Mouse (Mus musculus) liver, embryonic 13.5 days (tissue): ENCODE data around the gene Pax9. TPM values are rescaled to one million over a fixed set of nuclear protein-coding genes. Genes with fewer than 3 reads are reported as not detected.

Source experiments
- ATAC-seq: fragments of 200-750 bp; cut with Nextera tagmentation; 2 replicates; pipeline ENCODE4 v1.8.0; 2017; ENCODE audit warnings: low read depth, mild to moderate bottlenecking, moderate number of reproducible peaks, moderate library complexity
- DNase-seq: peaks from one replicate; pipeline ENCODE4 v3.0.0; 2022
- H3K27ac ChIP-seq: fragments of 300-500 bp; sonication (generic); 2 replicates; pipeline ENCODE4 v1.5.1; 2015; ENCODE audit warnings: moderate library complexity, mild to moderate bottlenecking, inconsistent platforms
- H3K27me3 ChIP-seq: fragments of 300-500 bp; sonication (generic); 2 replicates; pipeline ENCODE4 v1.6.1; 2015; ENCODE audit warnings: mild to moderate bottlenecking, inconsistent platforms
- H3K36me3 ChIP-seq: fragments of 300-500 bp; sonication (generic); 2 replicates; pipeline ENCODE4 v1.6.1; 2015; ENCODE audit warnings: mild to moderate bottlenecking, inconsistent platforms
- H3K4me1 ChIP-seq: fragments of 300-500 bp; sonication (generic); replicated peaks from 2 replicates; pipeline ENCODE4 v1.6.1; 2015; ENCODE audit warnings: inconsistent platforms
- H3K4me2 ChIP-seq: fragments of 300-500 bp; sonication (generic); 2 replicates; pipeline ENCODE4 v1.6.1; 2015; ENCODE audit warnings: inconsistent platforms, mild to moderate bottlenecking, moderate library complexity
- H3K4me3 ChIP-seq: fragments of 300-500 bp; sonication (generic); replicated peaks from 2 replicates; pipeline ENCODE4 v1.5.1; 2015; ENCODE audit warnings: mild to moderate bottlenecking, inconsistent platforms
- H3K9ac ChIP-seq: fragments of 300-500 bp; sonication (generic); 2 replicates; pipeline ENCODE4 v1.6.1; 2015; ENCODE audit warnings: mild to moderate bottlenecking, inconsistent platforms
- H3K9me3 ChIP-seq: fragments of 300-500 bp; sonication (generic); replicated peaks from 2 replicates; pipeline ENCODE4 v1.6.1; 2016; ENCODE audit warnings: inconsistent platforms
- WGBS: fragments of 180-500 bp; shearing (Covaris S2); methylation state at CpG from one replicate; pipeline ENCODE4 v1.1.7; 2015; ENCODE audit not compliant: insufficient replicate concordance; 5-methylcytosine and 5-hydroxymethylcytosine counted together
- polyA plus RNA-seq: library from polyadenylated mRNA; unstranded; fragments of >200 nt; fragmentation: Nextera tagmentation; extraction: Ambion mirVana; gene quantifications from 2 replicates; pipeline ENCODE4 v1.2.1, GENCODE M21; 2015

Pax9 gene
- polyA plus RNA-seq = 0.24 and 0.30 TPM in 2 replicates

DNA sequence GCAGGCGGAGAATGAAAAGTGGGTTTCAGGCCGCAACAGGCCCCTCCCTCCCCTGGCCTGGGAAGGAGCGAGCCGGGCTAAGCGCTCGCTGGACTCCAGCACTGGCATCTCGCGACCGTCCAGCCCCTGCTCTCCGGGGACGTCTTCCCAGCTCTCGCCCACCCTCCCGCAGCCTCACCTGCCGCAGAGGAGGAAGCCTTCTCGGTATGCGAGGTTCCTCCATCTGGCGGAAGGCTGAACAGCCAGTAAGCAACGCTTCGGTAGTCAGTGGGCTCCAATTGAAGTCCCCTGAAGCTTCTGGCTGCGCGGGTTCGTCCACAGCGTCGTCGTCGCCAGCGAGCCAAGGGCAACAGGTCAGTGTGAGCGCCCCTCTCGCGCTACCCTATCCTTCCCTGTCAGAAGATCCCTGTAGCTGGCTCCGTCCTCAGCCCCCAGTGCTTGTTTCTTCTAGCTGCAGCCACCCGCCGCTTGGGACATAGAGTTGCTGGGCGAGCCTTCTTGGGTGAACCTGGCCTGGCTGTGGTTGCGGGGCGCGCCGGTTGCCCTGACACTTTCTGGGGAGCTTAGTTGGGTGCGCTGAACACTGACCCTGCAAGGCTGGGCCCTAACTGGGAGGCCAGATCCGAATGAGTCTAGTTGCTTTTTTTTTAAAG, at the start of gene Pax9:
TSS of gene Pax9 (plus strand) at position 341 of the 653 bp plus-strand sequence.
- Histone ChIP-seq H3K4me2 (peak within 1 kb of the TSS; percentile 10; the same call in 1 of the 2 replicates), H3K4me1 (peaks cover 14% of the 10 kb centered on the region), H3K27me3 (peaks cover 98% of the 10 kb centered on the region), H3K9me3 (no peaks in the 10 kb centered on the region), H3K4me3 (0 out of 2 replicates have a peak within 1 kb of the TSS, but pooled peaks have one; percentile 12), H3K36me3 (no peaks in the 10 kb centered on the region), H3K9ac (no peak within 1 kb of the TSS), H3K27ac (no peak within 1 kb of the TSS)
- 2% methylated on average over 40 of the region's 40 CpGs for WGBS
- DNase-seq (no peak), ATAC-seq (no peak)

DNA sequence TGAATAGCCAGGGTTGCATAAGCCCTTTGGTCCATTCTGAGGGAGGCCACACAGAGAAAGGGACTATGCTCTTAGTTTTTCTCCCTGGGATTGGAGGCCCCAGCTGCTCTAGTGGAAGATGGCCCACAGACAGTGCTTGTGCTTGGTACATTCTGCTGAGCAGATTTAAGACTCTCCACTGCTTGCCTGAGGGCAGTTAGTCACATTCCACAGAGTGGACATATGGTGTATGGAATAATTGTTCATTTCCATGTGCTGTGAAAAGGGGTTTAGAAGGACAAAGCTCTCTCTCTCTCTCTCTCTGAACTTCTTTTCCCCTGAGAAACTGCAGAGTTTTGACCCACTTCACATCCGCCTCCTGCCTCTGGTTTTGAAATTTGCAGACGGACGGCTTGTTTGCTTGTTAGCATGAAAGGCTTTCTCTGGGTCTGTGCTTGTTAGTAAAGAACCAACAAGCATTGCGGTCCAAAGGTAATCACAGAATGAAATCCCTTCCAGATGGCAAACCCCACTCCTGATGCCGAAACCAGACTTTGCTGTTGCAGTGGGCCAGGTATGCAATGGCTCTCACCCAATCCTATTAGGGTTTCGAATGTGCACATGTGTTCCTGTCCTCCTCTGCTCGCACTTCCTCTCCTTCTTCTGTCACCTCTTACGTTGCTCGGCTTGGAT, 22.0 kb upstream of the Pax9 start:
- DNase-seq (no peak), ATAC-seq (no peak)
- no peaks in the 10 kb centered on the region for H3K9me3 ChIP-seq
- no peaks in the 10 kb centered on the region for H3K36me3 ChIP-seq
- H3K27ac ChIP-seq = no peak overlapping the region
- H3K9ac ChIP-seq = no peak overlapping the region
- H3K27me3 ChIP-seq = 0 out of 2 replicates have a peak, but pooled peaks cover 3% of the 10 kb centered on the region
- WGBS = 73% methylated on average over 9 of the region's 9 CpGs
- no peaks in the 10 kb centered on the region for H3K4me1 ChIP-seq
- no peak overlapping the region for H3K4me2 ChIP-seq
- H3K4me3 ChIP-seq = no peak overlapping the region

DNA sequence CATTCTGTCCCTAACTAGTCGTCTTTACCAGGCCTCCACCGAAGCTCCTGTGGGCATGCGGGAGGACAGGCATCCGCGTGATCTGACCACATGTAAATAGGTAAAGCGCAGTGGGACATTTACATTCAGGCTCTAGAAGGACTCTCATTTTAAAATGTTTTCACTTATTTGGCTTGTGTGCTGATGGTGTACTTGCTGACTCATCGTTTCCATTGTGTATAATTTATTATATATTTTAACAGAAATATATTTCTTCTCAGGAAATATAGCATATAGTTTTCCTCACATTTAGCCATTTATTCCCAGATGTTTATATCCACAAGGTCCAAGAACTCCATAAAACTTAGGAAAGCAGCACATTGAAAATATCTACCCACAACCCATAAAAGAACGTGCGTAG, 20.8 kb upstream of the Pax9 start:
- H3K4me2 ChIP-seq = no peak overlapping the region
- no peak overlapping the region for H3K4me3 ChIP-seq
- H3K4me1 ChIP-seq = no peaks in the 10 kb centered on the region
- H3K27me3 ChIP-seq = peaks cover 5% of the 10 kb centered on the region; the same call in 1 of the 2 replicates
- WGBS = 80% methylated on average over 9 of the region's 9 CpGs
- no peak overlapping the region for H3K27ac ChIP-seq
- DNase-seq = no peak
- H3K36me3 ChIP-seq = no peaks in the 10 kb centered on the region
- no peak for ATAC-seq
- H3K9me3 ChIP-seq = no peaks in the 10 kb centered on the region
- H3K9ac ChIP-seq = no peak overlapping the region

DNA sequence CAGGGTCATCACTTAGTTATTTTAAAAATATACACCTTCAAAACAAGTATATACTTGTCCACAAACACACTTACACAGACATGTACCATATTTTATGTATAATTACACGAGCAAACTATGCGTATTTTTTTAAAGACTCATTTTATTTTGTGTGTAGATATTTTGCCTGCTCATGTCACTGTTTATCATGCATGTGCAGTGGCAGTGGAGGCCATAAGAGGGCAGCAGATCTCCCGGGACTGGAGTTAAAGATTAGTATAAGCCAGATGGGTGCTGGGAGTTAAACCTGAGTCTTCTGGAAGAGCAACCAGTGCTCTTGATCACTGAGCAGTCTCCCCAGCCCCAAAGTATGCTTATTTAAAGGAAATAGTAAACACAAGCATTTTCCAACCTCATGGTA, 16.8 kb upstream of the Pax9 start:
- no peaks in the 10 kb centered on the region for H3K36me3 ChIP-seq
- H3K27me3 ChIP-seq = peaks cover 37% of the 10 kb centered on the region
- ATAC-seq (no peak), DNase-seq (no peak)
- H3K9me3 ChIP-seq = no peaks in the 10 kb centered on the region
- H3K4me2 ChIP-seq = no peak overlapping the region
- no peaks in the 10 kb centered on the region for H3K4me1 ChIP-seq
- no peak overlapping the region for H3K27ac ChIP-seq
- no peak overlapping the region for H3K9ac ChIP-seq
- no peak overlapping the region for H3K4me3 ChIP-seq
- WGBS = 21% methylated on average over 3 of the region's 3 CpGs

DNA sequence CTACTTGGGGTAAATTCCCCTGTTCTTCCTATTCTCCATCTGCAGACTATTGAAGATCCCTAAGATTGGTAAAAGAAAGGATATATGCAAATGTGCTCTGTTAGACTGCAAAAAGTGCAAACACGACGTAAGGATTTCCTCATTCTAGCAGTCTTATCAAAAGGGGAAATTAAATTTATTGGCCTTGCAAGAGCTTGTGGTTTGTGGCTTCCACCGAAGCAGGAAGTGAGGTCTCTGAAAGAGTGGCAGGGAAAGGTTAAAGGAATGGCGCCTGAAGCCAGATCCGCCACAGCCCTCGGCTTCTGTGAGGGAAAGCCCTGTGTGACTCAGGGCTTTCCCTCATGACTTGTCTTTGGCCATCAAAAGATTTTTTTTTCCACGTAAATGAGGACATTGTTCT, 13.9 kb upstream of the Pax9 start:
- H3K27ac ChIP-seq = no peak overlapping the region
- WGBS = 10% methylated on average over 7 of the region's 7 CpGs
- H3K9ac ChIP-seq = no peak overlapping the region
- H3K4me1 ChIP-seq = no peaks in the 10 kb centered on the region
- no peaks in the 10 kb centered on the region for H3K9me3 ChIP-seq
- H3K4me2 ChIP-seq = no peak overlapping the region
- ATAC-seq = no peak
- H3K36me3 ChIP-seq = no peaks in the 10 kb centered on the region
- DNase-seq = no peak
- H3K4me3 ChIP-seq = no peak overlapping the region
- peaks cover 63% of the 10 kb centered on the region for H3K27me3 ChIP-seq

DNA sequence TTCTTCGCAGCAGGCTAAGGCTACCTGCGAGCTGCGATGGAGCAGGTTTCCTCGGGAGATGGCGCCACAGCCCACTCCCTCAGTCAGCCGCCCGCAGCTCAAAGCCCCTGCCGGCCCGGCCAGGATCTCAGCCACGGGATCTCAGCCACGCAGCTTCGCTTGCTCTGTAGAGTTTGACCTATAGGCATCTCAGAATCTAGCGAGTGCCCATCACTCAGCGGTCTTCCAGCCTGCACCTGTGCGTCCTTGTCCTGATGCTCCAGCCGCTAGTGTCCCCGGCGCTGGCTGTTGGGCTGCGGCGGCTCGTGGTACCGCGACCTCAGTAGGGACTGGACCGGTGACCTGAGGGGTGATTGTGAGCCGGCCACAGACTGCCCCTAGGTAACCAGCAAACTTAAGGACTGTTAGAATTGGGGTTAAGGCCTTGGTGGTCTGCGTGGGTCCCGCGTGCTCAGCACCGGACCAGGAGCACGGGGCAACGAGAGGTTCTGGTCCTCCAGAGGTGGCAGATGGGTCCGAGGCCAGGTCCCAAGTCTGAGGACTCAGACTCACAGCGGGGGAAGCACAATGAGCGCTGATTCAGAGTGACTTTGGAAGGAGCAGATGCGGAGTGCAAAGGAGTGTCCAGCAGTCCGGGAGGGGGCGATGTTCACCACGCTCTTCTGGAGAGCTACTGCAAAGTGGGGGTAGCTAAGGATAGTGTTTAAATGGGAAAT, 10.3 kb upstream of the Pax9 start:
- peaks cover 90% of the 10 kb centered on the region for H3K27me3 ChIP-seq
- peak overlapping the region; percentile 15 for H3K4me2 ChIP-seq
- DNase-seq = no peak
- 3% methylated on average over 38 of the region's 38 CpGs for WGBS
- no peak overlapping the region for H3K27ac ChIP-seq
- no peak for ATAC-seq
- H3K9ac ChIP-seq = no peak overlapping the region
- H3K4me3 ChIP-seq = peak overlapping the region; percentile 21; the same call in 1 of the 2 replicates
- H3K36me3 ChIP-seq = no peaks in the 10 kb centered on the region
- no peaks in the 10 kb centered on the region for H3K9me3 ChIP-seq
- H3K4me1 ChIP-seq = no peaks in the 10 kb centered on the region

DNA sequence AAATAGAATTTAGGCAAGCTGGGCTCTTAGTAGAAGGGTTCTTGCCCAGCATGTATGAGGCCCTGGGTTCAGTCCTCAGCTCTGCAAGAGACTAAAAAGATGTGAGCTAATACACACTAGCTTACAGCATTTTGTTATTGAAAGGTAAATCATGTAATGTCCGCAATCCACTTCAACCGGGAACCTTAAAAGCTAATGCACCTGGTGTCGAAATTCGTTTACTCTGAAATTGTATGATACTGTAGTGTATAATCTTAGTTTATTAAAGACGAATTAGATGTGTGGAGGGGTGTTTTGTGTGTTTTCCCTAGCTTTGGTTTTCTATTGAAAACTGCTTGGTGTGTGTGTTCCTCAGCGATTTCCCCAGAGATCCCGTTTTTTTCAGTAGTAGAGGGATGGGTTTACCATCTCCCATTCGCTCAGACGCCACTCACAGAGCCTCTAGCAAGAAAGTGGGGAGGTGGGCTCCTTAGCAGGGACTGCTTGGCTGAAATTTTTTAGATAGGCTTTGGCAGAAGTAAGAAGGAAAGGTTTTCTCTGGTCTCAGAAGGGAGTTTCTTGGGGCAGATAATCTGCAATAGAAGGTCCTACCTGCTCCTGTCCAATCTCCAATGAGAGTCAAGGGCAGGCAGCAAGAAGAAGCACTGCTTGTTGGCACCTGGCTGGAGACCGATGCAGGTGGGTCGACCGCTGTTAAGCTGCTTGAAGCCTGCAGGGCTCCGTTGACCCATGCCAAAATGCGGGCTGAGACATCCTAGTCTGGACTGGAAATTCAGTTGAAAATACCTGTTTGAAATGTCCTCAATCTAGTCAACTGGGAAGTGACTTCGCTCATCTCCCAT, 3.7 kb upstream of the Pax9 start:
- 5% methylated on average over 15 of the region's 15 CpGs for WGBS
- Histone ChIP-seq H3K9me3 (no peaks in the 10 kb centered on the region), H3K4me1 (0 out of 2 replicates have a peak, but pooled peaks cover 4% of the 10 kb centered on the region), H3K27ac (no peak overlapping the region), H3K4me2 (no peak overlapping the region), H3K36me3 (no peaks in the 10 kb centered on the region), H3K27me3 (peaks cover 95% of the 10 kb centered on the region), H3K9ac (no peak overlapping the region), H3K4me3 (no peak overlapping the region)
- no peak for DNase-seq
- no peak for ATAC-seq

DNA sequence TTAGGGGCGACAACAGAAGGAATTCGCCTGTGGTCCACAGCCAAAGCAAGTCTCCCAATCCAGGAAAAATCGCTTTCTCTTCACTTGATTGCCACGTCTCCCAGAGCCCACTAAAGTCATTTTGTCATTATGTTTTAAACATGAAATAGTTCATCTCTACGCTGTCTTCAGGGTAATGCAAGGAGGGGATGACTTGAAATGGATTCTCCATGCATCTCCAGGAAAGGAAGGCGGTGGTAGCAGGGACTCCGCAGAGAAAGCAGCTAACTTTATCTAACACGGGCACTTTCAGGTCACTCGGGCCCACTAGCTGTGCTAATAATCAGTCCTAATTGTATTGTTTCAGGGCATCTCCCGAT, 3.1 kb upstream of the Pax9 start:
- ATAC-seq (no peak), DNase-seq (no peak)
- Histone ChIP-seq H3K4me3 (no peak overlapping the region), H3K27ac (no peak overlapping the region), H3K36me3 (no peaks in the 10 kb centered on the region), H3K4me1 (0 out of 2 replicates have a peak, but pooled peaks cover 4% of the 10 kb centered on the region), H3K9me3 (no peaks in the 10 kb centered on the region), H3K4me2 (no peak overlapping the region), H3K27me3 (peaks cover 95% of the 10 kb centered on the region), H3K9ac (no peak overlapping the region)
- 3% methylated on average over 10 of the region's 10 CpGs for WGBS

DNA sequence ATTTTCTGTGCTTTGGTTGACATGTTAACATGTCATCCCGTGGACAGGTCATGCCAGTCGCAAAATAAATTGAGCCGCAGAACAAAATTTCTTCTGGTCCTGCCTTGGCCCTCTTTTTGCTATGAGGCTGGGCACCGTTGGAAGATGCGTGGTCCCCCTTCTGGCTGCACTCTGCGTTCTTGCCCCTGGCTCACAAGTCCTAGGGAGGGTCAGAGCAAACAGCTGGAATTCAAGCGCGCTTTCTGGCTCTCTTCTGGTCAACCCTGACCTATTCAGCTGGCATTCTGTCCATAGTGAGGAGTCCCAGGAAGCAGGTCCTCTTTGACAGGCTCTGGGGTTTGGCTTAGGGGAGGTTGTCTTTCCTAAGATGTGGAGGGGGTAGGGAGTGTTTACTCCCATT, 2.6 kb upstream of the Pax9 start:
- H3K27me3 ChIP-seq = peaks cover 95% of the 10 kb centered on the region
- no peak for DNase-seq
- WGBS = 2% methylated on average over 8 of the region's 8 CpGs

DNA sequence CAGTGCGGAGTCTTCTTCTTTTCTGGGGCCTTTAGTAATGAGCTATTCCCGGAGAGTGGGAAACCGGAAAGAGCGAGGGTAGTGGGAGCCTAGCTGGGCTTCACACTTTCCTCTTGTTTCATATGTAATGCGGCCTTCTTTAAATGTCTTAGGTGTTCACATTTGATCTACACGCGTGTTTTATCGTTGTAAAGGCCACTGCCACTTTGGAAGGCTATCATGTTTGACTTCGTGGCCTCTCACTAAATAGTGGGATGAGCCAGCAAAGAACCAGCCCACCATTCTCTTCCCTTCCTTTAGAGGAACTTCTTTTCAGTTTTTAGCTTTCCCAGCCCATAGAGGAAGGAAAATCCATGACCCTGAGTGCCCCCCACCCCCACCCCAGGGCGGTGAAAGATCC, 2.2 kb upstream of the Pax9 start:
- Histone ChIP-seq H3K36me3 (no peaks in the 10 kb centered on the region), H3K4me1 (0 out of 2 replicates have a peak, but pooled peaks cover 4% of the 10 kb centered on the region), H3K4me3 (no peak overlapping the region), H3K4me2 (no peak overlapping the region), H3K27me3 (peaks cover 95% of the 10 kb centered on the region), H3K27ac (no peak overlapping the region), H3K9ac (no peak overlapping the region), H3K9me3 (no peaks in the 10 kb centered on the region)
- 2% methylated on average over 10 of the region's 10 CpGs for WGBS
- ATAC-seq (no peak), DNase-seq (no peak)

More for the DNA sequence above, 2.6 kb upstream of the Pax9 start:
- Histone ChIP-seq H3K4me3 (no peak overlapping the region), H3K36me3 (no peaks in the 10 kb centered on the region), H3K9ac (no peak overlapping the region), H3K4me1 (0 out of 2 replicates have a peak, but pooled peaks cover 4% of the 10 kb centered on the region), H3K4me2 (no peak overlapping the region), H3K27ac (no peak overlapping the region), H3K9me3 (no peaks in the 10 kb centered on the region)
- ATAC-seq = no peak

DNA sequence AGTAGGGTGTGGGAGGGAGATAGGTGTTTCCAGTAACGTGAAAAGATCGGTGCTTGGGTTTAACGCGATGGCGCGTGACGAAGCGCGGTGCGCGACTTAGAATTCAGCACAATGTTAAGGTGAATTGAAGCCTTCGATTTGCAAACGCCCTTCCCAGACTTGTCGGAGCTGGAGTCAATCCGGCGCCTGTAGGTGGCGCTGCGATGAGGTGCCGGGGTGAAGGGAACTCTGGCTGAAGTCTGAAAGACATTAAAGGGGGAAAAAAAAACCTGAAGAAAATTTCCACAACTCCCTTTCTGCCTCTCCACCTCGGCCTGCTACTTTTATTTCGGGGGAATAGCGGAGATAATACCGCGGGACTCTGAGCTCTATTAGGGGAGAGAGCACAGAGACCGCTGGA, 1.8 kb upstream of the Pax9 start:
- Histone ChIP-seq H3K9ac (no peak overlapping the region), H3K4me3 (no peak overlapping the region), H3K27me3 (peaks cover 96% of the 10 kb centered on the region), H3K4me1 (0 out of 2 replicates have a peak, but pooled peaks cover 4% of the 10 kb centered on the region), H3K27ac (no peak overlapping the region), H3K36me3 (no peaks in the 10 kb centered on the region), H3K4me2 (no peak overlapping the region), H3K9me3 (no peaks in the 10 kb centered on the region)
- ATAC-seq (no peak), DNase-seq (no peak)
- WGBS = under 1% methylated on average over 25 of the region's 25 CpGs
